Mouse (Mus musculus) MEL (cell line): ENCODE measurements around the gene Gm9918. TPM values are rescaled to one million over a fixed set of nuclear protein-coding genes. Genes with fewer than 3 reads are reported as not detected.

ENCODE experiments used
- DNase-seq: peaks from one replicate; pipeline ENCODE4 v3.0.0; 2011; ENCODE audit warnings: low read depth, low spot score
- H3K27ac ChIP-seq: 2 replicates; pipeline ENCODE4 v1.5.1; 2012; ENCODE audit warnings: low read depth, mild to moderate bottlenecking, control low read depth, low read length, moderate library complexity; ENCODE audit not compliant: control insufficient read depth
- H3K27me3 ChIP-seq, 2 experiments: fragments of 150-350 bp in 1 of 2; sonication (generic) in 1 of 2; 2 replicates each; pipeline ENCODE4 v1.6.1; 2012; ENCODE audit warnings: low read length in 2 of 2, mild to moderate bottlenecking in 2 of 2, improper control_type of control experiment in 1 of 2, moderate library complexity in 1 of 2; ENCODE audit not compliant: insufficient read depth in 2 of 2, control insufficient read depth in 1 of 2
- H3K36me3 ChIP-seq, 2 experiments: 2 replicates each; pipeline ENCODE4 v1.6.1; 2012 to 2014; ENCODE audit warnings: low read length in 2 of 2, improper control_type of control experiment in 1 of 2, inconsistent platforms in 1 of 2, mild to moderate bottlenecking in 1 of 2; ENCODE audit not compliant: insufficient read depth in 2 of 2, control insufficient read depth in 1 of 2
- H3K4me1 ChIP-seq, 2 experiments: fragments of 150-350 bp in 1 of 2; sonication (generic) in 1 of 2; 2 replicates each; pipeline ENCODE4 v1.6.1; 2012; ENCODE audit warnings: low read length in 2 of 2, improper control_type of control experiment in 1 of 2, mild to moderate bottlenecking in 1 of 2; ENCODE audit not compliant: insufficient read depth in 2 of 2, control insufficient read depth in 1 of 2
- H3K4me3 ChIP-seq, 2 experiments: fragments of 150-350 bp in 1 of 2; sonication (generic) in 1 of 2; 2 replicates each; pipeline ENCODE4 v1.5.1; 2012; ENCODE audit warnings: low read depth in 2 of 2, low read length in 2 of 2, mild to moderate bottlenecking in 2 of 2, moderate library complexity in 2 of 2, control low read depth in 1 of 2, improper control_type of control experiment in 1 of 2; ENCODE audit not compliant: control insufficient read depth in 1 of 2, insufficient read depth in 1 of 2
- H3K79me2 ChIP-seq: 2 replicates; pipeline ENCODE4 v1.6.1; 2012; ENCODE audit warnings: mild to moderate bottlenecking, low read length, moderate library complexity; ENCODE audit not compliant: control insufficient read depth, poor library complexity, insufficient read depth
- H3K9ac ChIP-seq: 2 replicates; pipeline ENCODE4 v1.6.1; 2012; ENCODE audit warnings: low read depth, mild to moderate bottlenecking, control low read depth, low read length, moderate library complexity; ENCODE audit not compliant: control insufficient read depth, poor library complexity, severe bottlenecking
- H3K9me3 ChIP-seq: fragments of 150-350 bp; sonication (generic); replicated peaks from 2 replicates; pipeline ENCODE4 v1.6.1; 2012; ENCODE audit warnings: mild to moderate bottlenecking, low read length, improper control_type of control experiment, moderate library complexity; ENCODE audit not compliant: insufficient read depth
- BHLHE40 ChIP-seq: IDR thresholded peaks from 2 replicates; pipeline ENCODE4 v1.6.1; 2012; ENCODE audit warnings: low read depth, mild to moderate bottlenecking, inconsistent platforms, low read length, improper control_type of control experiment, borderline replicate concordance
- CHD1 ChIP-seq: IDR thresholded peaks from 2 replicates; pipeline ENCODE4 v1.6.1; 2012; ENCODE audit warnings: low read depth, mild to moderate bottlenecking, inconsistent platforms, low read length, improper control_type of control experiment
- CHD2 ChIP-seq: IDR thresholded peaks from 2 replicates; pipeline ENCODE4 v1.6.1; 2011; ENCODE audit warnings: low read length, improper control_type of control experiment
- E2F4 ChIP-seq: IDR thresholded peaks from 2 replicates; pipeline ENCODE4 v1.6.1; 2011; ENCODE audit warnings: low read depth, low read length, improper control_type of control experiment, borderline replicate concordance
- ELF1 ChIP-seq: IDR thresholded peaks from 2 replicates; pipeline ENCODE4 v1.6.1; 2014; ENCODE audit warnings: low read depth, mild to moderate bottlenecking, inconsistent platforms, low read length, improper control_type of control experiment, moderate library complexity
- EP300 ChIP-seq, 2 experiments: IDR thresholded peaks; 2 replicates each; pipeline ENCODE4 v1.6.1; 2011; ENCODE audit warnings: improper control_type of control experiment in 2 of 2, low read length in 2 of 2, low read depth in 1 of 2, mild to moderate bottlenecking in 1 of 2
- ETS1 ChIP-seq: IDR thresholded peaks from 2 replicates; pipeline ENCODE4 v1.6.1; 2012; ENCODE audit warnings: low read depth, mild to moderate bottlenecking, inconsistent platforms, low read length, improper control_type of control experiment, moderate library complexity
- HCFC1 ChIP-seq: IDR thresholded peaks from 2 replicates; pipeline ENCODE4 v1.6.1; 2012; ENCODE audit warnings: low read depth, mild to moderate bottlenecking, inconsistent platforms, low read length, improper control_type of control experiment, moderate library complexity
- MAFK ChIP-seq: IDR thresholded peaks from 2 replicates; pipeline ENCODE4 v1.6.1; 2011; ENCODE audit warnings: low read depth, mild to moderate bottlenecking, low read length, improper control_type of control experiment, borderline replicate concordance
- MYB ChIP-seq: IDR thresholded peaks from 2 replicates; pipeline ENCODE4 v1.6.1; 2011; ENCODE audit warnings: mild to moderate bottlenecking, low read depth, low read length, improper control_type of control experiment
- MYC ChIP-seq: IDR thresholded peaks from 2 replicates; pipeline ENCODE4 v1.6.1; 2011; ENCODE audit warnings: low read depth, mild to moderate bottlenecking, low read length, improper control_type of control experiment, moderate library complexity
- POLR2A ChIP-seq, 2 experiments: IDR thresholded peaks; 2 replicates each; pipeline ENCODE4 v1.6.1; 2011 to 2012; ENCODE audit warnings: low read length in 2 of 2, mild to moderate bottlenecking in 2 of 2, control low read depth in 1 of 2, improper control_type of control experiment in 1 of 2, low read depth in 1 of 2, moderate library complexity in 1 of 2; ENCODE audit not compliant: control insufficient read depth in 1 of 2, insufficient read depth in 1 of 2, poor library complexity in 1 of 2
- POLR2AphosphoS2 ChIP-seq: IDR thresholded peaks from 2 replicates; pipeline ENCODE4 v1.6.1; 2011; ENCODE audit warnings: low read length, improper control_type of control experiment
- SIN3A ChIP-seq: IDR thresholded peaks from 2 replicates; pipeline ENCODE4 v1.6.1; 2012; ENCODE audit warnings: low read length, improper control_type of control experiment, inconsistent platforms
- TAL1 ChIP-seq: IDR thresholded peaks from 2 replicates; pipeline ENCODE4 v1.6.1; 2012; ENCODE audit warnings: mild to moderate bottlenecking, inconsistent platforms, low read length, moderate library complexity, mixed read lengths
- TBP ChIP-seq: IDR thresholded peaks from 2 replicates; pipeline ENCODE4 v1.8.0; 2011; ENCODE audit warnings: low read depth, low read length, improper control_type of control experiment
- ZNF384 ChIP-seq: IDR thresholded peaks from 2 replicates; pipeline ENCODE4 v1.6.1; 2012; ENCODE audit warnings: low read depth, mild to moderate bottlenecking, inconsistent platforms, low read length, improper control_type of control experiment
- polyA plus RNA-seq, 2 experiments: library from polyadenylated mRNA; stranded (reverse) in 1 of 2; unstranded in 1 of 2; fragments of >175 nt in 1 of 2; fragments of >200 nt in 1 of 2; gene quantifications; 2 replicates each; pipeline versions ENCODE4 v1.2.1 to v1.2.4; 2012; ENCODE audit warnings: low replicate concordance in 2 of 2, low read depth in 1 of 2; ENCODE audit not compliant: insufficient read length in 2 of 2, insufficient read depth in 1 of 2, missing spikeins in 1 of 2
- total RNA-seq: library from RNA; depleted of rRNA; stranded (reverse); fragments of 300-350 nt; gene quantifications from 2 replicates; pipeline ENCODE4 v1.2.3, GENCODE M21; 2012

Gm9918 gene
- total and polyA plus RNA-seq, 3 experiments, result 0.04 TPM; not detected in 2

DNA sequence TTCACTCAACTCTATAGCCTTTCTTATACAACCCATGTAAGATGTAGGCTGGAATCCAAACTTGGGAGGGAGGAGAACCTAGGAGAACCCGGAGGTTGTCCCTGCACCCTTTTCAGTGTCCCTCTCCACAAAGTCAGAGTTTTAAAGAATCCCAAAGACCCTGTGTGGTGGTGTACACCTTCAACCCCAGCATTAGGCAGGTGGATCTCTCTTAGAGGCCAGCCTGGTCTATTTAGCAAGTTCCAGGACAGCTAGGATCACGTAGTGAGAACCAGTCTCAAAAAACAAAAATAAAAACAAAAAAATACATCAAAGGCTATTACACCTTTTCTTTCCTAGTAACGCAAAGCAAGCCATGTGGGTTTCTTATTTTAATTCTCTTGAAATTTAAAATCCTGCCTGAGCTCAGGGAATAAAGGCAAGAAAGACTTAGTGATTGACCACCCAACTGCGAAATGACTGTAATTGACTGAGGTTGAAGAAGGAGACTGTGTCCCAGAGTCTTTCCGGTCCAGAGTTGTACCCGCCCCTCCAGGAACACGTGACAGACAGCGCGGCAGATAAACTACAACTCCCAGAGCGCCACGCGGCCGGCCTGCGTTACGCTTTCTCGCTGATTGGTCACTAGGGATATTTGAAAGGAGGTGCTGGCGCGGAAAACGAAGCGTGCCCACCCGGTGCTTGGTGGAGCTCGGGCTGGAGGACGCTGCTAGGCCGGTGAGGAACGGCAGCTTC is 25.4 kb downstream of the Gm9918 start, which contains the start of gene Espl1 (continued):
- TF ChIP-seq TBP (peak; percentile 95), ZNF384 (peak; percentile 21; the same call in 1 of the 2 replicates), HCFC1 (peak; percentile 100), MYB (no peak), ETS1 (peak; percentile 47; the same call in 1 of the 2 replicates), ELF1 (peak; percentile 89), BHLHE40 (0 out of 2 replicates have a peak, but pooled peaks have one; percentile 57), E2F4 (peak; percentile 99)

- Histone ChIP-seq H3K4me3 (peak overlapping the region; percentile 61 to 72), H3K9ac (peak overlapping the region; percentile 77), H3K36me3 (peaks cover 5 to 15% of the 10 kb centered on the region in 2 experiments), H3K27me3 (no peaks in the 10 kb centered on the region), H3K4me1 (peaks cover 4 to 8% of the 10 kb centered on the region in 2 experiments; a peak in 3 of 4 replicates), H3K27ac (peak overlapping the region; percentile 33), H3K9me3 (no peaks in the 10 kb centered on the region), H3K79me2 (peaks cover 29% of the 10 kb centered on the region)
- TF ChIP-seq EP300 (IDR thresholded peaks at IDR 0.05; ENCODE audit: low read depth in 1 of 2, low read length in 2 of 2), result no peak
- TF ChIP-seq POLR2AphosphoS2, result no peak
- peak; percentile 5; the same call in 1 of the 2 replicates for TF ChIP-seq MYC
- TF ChIP-seq POLR2A (IDR thresholded peaks at IDR 0.05; ENCODE audit: control insufficient read depth in 1 of 2, insufficient read depth in 1 of 2, low read depth in 1 of 2, low read length in 2 of 2, poor library complexity in 1 of 2), result peak in 1 of 2 experiments; percentile 99; a peak in 1 of 4 replicates
- no peak for TF ChIP-seq CHD1
- DNase-seq, result peak; percentile 73
These were observed 26.1 kb downstream of the Gm9918 start for GRCm38 (mm10) chr15:102296368-102297006.

- Histone ChIP-seq H3K9ac (no peak overlapping the region), H3K27me3 (no peaks in the 10 kb centered on the region), H3K27ac (no peak overlapping the region), H3K36me3 (peaks cover 3 to 24% of the 10 kb centered on the region in 2 experiments; a peak in 2 of 4 replicates), H3K79me2 (peaks cover 20% of the 10 kb centered on the region), H3K9me3 (no peaks in the 10 kb centered on the region), H3K4me3 (no peak overlapping the region), H3K4me1 (no peaks in the 10 kb centered on the region)
- DNase-seq, result no peak
- TF ChIP-seq SIN3A, result no peak
- TF ChIP-seq E2F4, result no peak
- no peak for TF ChIP-seq CHD2
- TF ChIP-seq POLR2A (IDR thresholded peaks at IDR 0.05; ENCODE audit: control insufficient read depth in 1 of 2, insufficient read depth in 1 of 2, low read depth in 1 of 2, low read length in 2 of 2, poor library complexity in 1 of 2), result no peak
- TF ChIP-seq MYC, result no peak
- TF ChIP-seq TAL1, result no peak
- no peak for TF ChIP-seq MAFK
- no peak for TF ChIP-seq ELF1
- TF ChIP-seq TBP, result no peak
These were observed 32.2 kb downstream of the Gm9918 start for GRCm38 (mm10) chr15:102302542-102302941.
